Mouse (Mus musculus) layer of hippocampus, postnatal 10 days (tissue): Measurements from ENCODE around the gene Bcat1. TPM values are rescaled to one million over a fixed set of nuclear protein-coding genes. Genes with fewer than 3 reads are reported as not detected.

Source experiments
- DNase-seq, 2 experiments: peaks; one replicate each; pipeline ENCODE4 v3.0.0; 2021; ENCODE audit warnings: low spot score in 2 of 2
- long read RNA-seq: library from polyadenylated mRNA; stranded (forward); transcript quantifications from one replicate; pipeline ENCODE4 v2.0.0, GENCODE M21; 2023
- total RNA-seq, 2 experiments: library from RNA; stranded (reverse); gene quantifications; 2 replicates each; pipeline ENCODE4 v1.2.3; 2021

Gene Bcat1
- 10 to 100 TPM; 78.6 to 79.6 TPM for total RNA-seq
- long read RNA-seq, full-length matches to known transcripts: 31 of 51 reads
- long read RNA-seq, partial matches to known transcripts: 4 of 51 reads
- long read RNA-seq, other reads (novel, unspliced or antisense): 16 of 51 reads

GRCm38 (mm10) chr6:145075548-145076224 is at the start of gene Bcat1:
TSS of gene Bcat1 (minus strand) at chr6:145076184.
- DNase-seq: peak; percentile 23 to 46

GRCm38 (mm10) chr6:145125591-145126113 is 49.7 kb upstream of the Bcat1 start:
- peak; percentile 12 to 24 for DNase-seq

- DNase-seq: no peak
Observed at GRCm38 (mm10) chr6:145124621-145125020, 48.6 kb upstream of the Bcat1 start.

- no peak for DNase-seq
Observed at GRCm38 (mm10) chr6:145123136-145124060, 47.4 kb upstream of the Bcat1 start.

GRCm38 (mm10) chr6:145122423-145123059 is 46.6 kb upstream of the Bcat1 start:
- DNase-seq: no peak

GRCm38 (mm10) chr6:145121590-145122420 is 45.8 kb upstream of the Bcat1 start:
- DNase-seq: peak in 1 of 2 experiments; percentile 19

GRCm38 (mm10) chr6:145120787-145121589 is 45.0 kb upstream of the Bcat1 start:
- DNase-seq: no peak

- no peak for DNase-seq
Observed at GRCm38 (mm10) chr6:145120086-145120485, 44.1 kb upstream of the Bcat1 start.

GRCm38 (mm10) chr6:145116098-145116672 is 40.2 kb upstream of the Bcat1 start:
- no peak for DNase-seq

- DNase-seq: no peak
Observed at GRCm38 (mm10) chr6:145115476-145116097, 39.6 kb upstream of the Bcat1 start, which contains the start of gene Lrmp. TSS of gene Lrmp (plus strand) at chr6:145115653.

- DNase-seq: no peak
Observed at GRCm38 (mm10) chr6:145114561-145114960, 38.6 kb upstream of the Bcat1 start.

GRCm38 (mm10) chr6:145112865-145113264 is 36.9 kb upstream of the Bcat1 start:
- no peak for DNase-seq

GRCm38 (mm10) chr6:145110786-145111185 is 34.8 kb upstream of the Bcat1 start:
- no peak for DNase-seq

- DNase-seq: no peak
Observed at GRCm38 (mm10) chr6:145106163-145106842, 30.3 kb upstream of the Bcat1 start.

GRCm38 (mm10) chr6:145105439-145105838 is 29.5 kb upstream of the Bcat1 start:
- no peak for DNase-seq

- no peak for DNase-seq
Observed at GRCm38 (mm10) chr6:145104241-145104939, 28.4 kb upstream of the Bcat1 start.

GRCm38 (mm10) chr6:145100923-145101322 is 24.9 kb upstream of the Bcat1 start:
- DNase-seq: no peak
